Mouse (Mus musculus) kidney, adult 2 months (tissue): ENCODE results near the gene Dab2.

Experiments
- CTCF ChIP-seq: fragments of 200-500 bp; conservative IDR thresholded peaks from 2 replicates; pipeline ENCODE4 v1.5.1; 2011; ENCODE audit warnings: low read depth, mild to moderate bottlenecking, control low read depth, low read length, moderate library complexity, mixed read lengths; ENCODE audit not compliant: insufficient read depth, insufficient read length
- POLR2A ChIP-seq: fragments of 200-500 bp; IDR thresholded peaks from one replicate; pipeline ENCODE4 v1.6.1; 2011; ENCODE audit warnings: low read depth, low read length, control low read depth

DNA sequence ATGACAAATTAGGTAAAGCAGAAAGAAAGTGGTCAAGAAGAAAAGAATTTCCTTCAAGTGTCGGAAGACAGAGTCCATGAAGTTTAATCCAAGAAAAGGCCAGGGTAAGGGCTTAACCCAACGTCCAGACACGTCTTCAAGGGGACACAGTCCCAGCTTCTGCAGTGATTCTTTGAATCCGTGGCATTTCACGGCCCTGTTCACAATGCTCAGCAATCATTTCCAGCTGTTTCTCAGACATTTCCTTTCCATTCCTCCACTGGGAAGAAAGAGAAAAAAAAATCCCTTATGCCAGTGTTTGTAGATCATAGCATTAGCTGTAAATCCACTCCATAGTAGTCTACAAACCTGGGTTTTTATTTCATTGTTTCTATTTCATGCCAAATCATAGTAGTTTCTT is 22.7 kb downstream of the Dab2 start:
- no peak for TF ChIP-seq POLR2A
- no peak for TF ChIP-seq CTCF
